Mouse (Mus musculus) stomach, postnatal 0 days (tissue): ENCODE measurements at regions not wholly inside any gene's neighbourhood (a gene's known extent, or its start where the extent isn't known, plus 50 kb on each side); places are given as distances from the start of the nearest gene placed in this dataset.

Source experiments
- CTCF ChIP-seq: IDR thresholded peaks from 2 replicates; pipeline ENCODE4 v1.5.1; 2016; ENCODE audit warnings: antibody characterized with exemption, low read depth, mild to moderate bottlenecking, moderate library complexity
- EP300 ChIP-seq: optimal IDR thresholded peaks from 2 replicates; pipeline ENCODE3; 2016; ENCODE audit warnings: antibody characterized with exemption

- TF ChIP-seq CTCF (no peak), EP300 (no peak)
Measured at GRCm38 (mm10) chr1:152305461-152305860, 81.0 kb downstream of the Tsen15 start.
